Mouse (Mus musculus): Measurements from ENCODE around the gene Rcl1. TPM values are rescaled to one million over a fixed set of nuclear protein-coding genes. Genes with fewer than 3 reads are reported as not detected.

The Rcl1 gene
- polyA plus RNA-seq, 1 experiment from 2014 or later, result 61.5 TPM

DNA sequence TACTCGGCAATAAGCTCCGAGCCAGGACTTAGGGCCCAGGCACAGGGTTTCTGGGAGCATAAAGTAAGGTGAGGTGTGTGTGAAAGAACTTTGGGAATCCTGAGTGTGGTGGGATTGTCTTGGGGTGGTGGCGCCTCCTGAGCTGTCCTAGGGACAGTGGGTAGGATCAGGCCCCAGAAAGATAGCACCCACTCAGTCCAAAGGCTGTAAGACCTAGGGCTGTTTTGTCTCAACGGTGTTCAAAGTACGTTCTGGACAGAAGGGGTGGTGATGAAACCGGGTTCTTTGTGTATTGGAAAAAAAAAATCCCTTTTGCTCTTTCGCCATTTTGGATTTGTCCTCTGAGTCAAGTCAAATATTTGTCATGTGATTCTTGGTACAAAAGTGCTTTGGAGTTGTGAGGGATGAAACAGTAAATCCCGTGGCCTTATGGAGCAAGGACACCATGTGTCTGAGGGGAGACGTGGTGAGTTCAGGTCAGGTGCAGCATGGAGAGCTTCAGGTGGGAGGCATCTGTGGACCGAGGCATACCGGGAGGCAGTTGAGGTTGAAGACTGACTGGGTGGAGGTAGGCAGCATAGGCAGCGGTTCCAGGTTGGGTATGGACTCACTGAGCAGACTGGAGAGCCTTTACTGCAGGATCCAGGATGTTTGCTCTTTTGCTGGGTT lies 25.3 kb downstream of the Rcl1 start:
- ATAC-seq (ENCODE audit: insufficient read depth) (no peak), DNase-seq (no peak)
- no peak for TF ChIP-seq CTCF (IDR thresholded peaks at IDR 0.05; ENCODE audit: low read depth)
- H3K27me3 ChIP-seq (ENCODE audit: insufficient read depth, low read length), result no peaks in the 10 kb centered on the region
- H3K9ac ChIP-seq, result no peak overlapping the region
- WGBS, result 88% methylated on average over 12 of the region's 12 CpGs
- H3K4me2 ChIP-seq, result no peak overlapping the region
- peaks cover 55% of the 10 kb centered on the region for H3K36me3 ChIP-seq (ENCODE audit: insufficient read depth)
- H3K9me3 ChIP-seq (ENCODE audit: low read depth, low read length), result no peaks in the 10 kb centered on the region
- H3K27ac ChIP-seq (ENCODE audit: low read depth), result no peak overlapping the region
- no peak overlapping the region for H3K4me3 ChIP-seq (ENCODE audit: low read depth, low read length)
- no peaks in the 10 kb centered on the region for H3K4me1 ChIP-seq (ENCODE audit: insufficient read depth)

DNA sequence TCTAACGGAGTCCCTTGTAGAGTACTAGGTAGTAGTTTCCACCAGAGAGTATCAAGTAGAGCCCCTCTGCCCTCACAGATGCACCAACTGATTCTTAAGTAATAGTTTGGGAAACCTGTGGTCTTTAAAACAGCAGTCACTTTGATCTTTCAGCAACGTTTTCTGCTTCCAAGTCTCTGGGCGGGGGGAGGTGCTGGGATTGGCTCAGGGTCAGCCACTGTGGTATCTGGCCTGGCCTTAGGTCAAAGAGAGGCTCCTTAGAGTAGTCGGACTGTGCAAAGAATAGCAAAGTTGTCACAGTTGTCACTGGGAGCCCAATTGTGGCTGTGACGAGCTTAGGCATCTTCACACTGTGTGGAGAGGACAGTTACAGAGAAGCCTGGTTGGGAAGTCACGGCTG lies 26.2 kb downstream of the Rcl1 start:
- Histone ChIP-seq H3K9me3 (ENCODE audit: low read depth, low read length) (no peaks in the 10 kb centered on the region), H3K27me3 (ENCODE audit: insufficient read depth, low read length) (no peaks in the 10 kb centered on the region), H3K4me3 (ENCODE audit: low read depth, low read length) (no peak overlapping the region), H3K4me2 (no peak overlapping the region), H3K4me1 (ENCODE audit: insufficient read depth) (no peaks in the 10 kb centered on the region), H3K9ac (no peak overlapping the region), H3K36me3 (ENCODE audit: insufficient read depth) (peaks cover 59% of the 10 kb centered on the region), H3K27ac (ENCODE audit: low read depth) (no peak overlapping the region)
- ATAC-seq (ENCODE audit: insufficient read depth) (no peak), DNase-seq (no peak)
- no peak for TF ChIP-seq CTCF (IDR thresholded peaks at IDR 0.05; ENCODE audit: low read depth)
- 61% methylated on average over 6 of the region's 6 CpGs for WGBS

- H3K4me1 ChIP-seq (ENCODE audit: insufficient read depth), result no peaks in the 10 kb centered on the region
- H3K27me3 ChIP-seq (ENCODE audit: insufficient read depth, low read length), result no peaks in the 10 kb centered on the region
- H3K36me3 ChIP-seq (ENCODE audit: insufficient read depth), result peaks cover 56% of the 10 kb centered on the region
- H3K27ac ChIP-seq (ENCODE audit: low read depth), result no peak overlapping the region
- no peak overlapping the region for H3K9ac ChIP-seq
- DNase-seq (no peak), ATAC-seq (ENCODE audit: insufficient read depth) (no peak)
- no peaks in the 10 kb centered on the region for H3K9me3 ChIP-seq (ENCODE audit: low read depth, low read length)
- no peak for TF ChIP-seq CTCF (IDR thresholded peaks at IDR 0.05; ENCODE audit: low read depth)
- no peak overlapping the region for H3K4me2 ChIP-seq
- 44% methylated on average over 6 of the region's 6 CpGs for WGBS
- H3K4me3 ChIP-seq (ENCODE audit: low read depth, low read length), result no peak overlapping the region
These were observed 27.0 kb downstream of the Rcl1 start for GRCm38 (mm10) chr19:29128217-29128616.

DNA sequence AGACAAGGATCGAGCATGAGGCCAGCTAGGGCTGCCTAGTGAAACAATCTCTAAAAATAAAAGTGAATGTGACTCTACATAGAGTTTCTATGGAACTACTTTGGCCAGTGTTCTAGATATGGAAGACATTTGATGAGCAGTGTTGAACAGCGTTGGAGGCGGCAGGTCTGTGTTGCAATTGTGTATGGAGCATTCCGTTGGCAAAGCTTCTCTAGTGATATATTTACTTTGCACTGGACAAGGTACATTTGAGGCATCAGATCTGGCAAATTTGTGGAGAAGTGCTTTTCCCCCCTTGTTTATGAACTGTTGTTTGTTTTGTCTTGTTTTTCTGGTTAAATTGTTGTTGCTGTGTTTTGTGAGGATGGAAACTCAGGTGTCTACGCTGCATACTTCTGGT lies 28.4 kb downstream of the Rcl1 start:
- WGBS, result 87% methylated on average over 5 of the region's 5 CpGs
- no peak for ATAC-seq (ENCODE audit: insufficient read depth)
- peaks cover 50% of the 10 kb centered on the region for H3K36me3 ChIP-seq (ENCODE audit: insufficient read depth)

GRCm38 (mm10) chr19:29131171-29131570 lies 30.0 kb downstream of the Rcl1 start:
- Histone ChIP-seq H3K27me3 (ENCODE audit: insufficient read depth, low read length) (no peaks in the 10 kb centered on the region), H3K9me3 (ENCODE audit: low read depth, low read length) (no peaks in the 10 kb centered on the region), H3K36me3 (ENCODE audit: insufficient read depth) (peaks cover 61% of the 10 kb centered on the region), H3K4me2 (no peak overlapping the region), H3K4me1 (ENCODE audit: insufficient read depth) (no peaks in the 10 kb centered on the region), H3K9ac (no peak overlapping the region), H3K27ac (ENCODE audit: low read depth) (no peak overlapping the region), H3K4me3 (ENCODE audit: low read depth, low read length) (no peak overlapping the region)
- DNase-seq, result no peak
- no peak for ATAC-seq (ENCODE audit: insufficient read depth)
- WGBS, result 76% methylated on average over 4 of the region's 4 CpGs
- no peak for TF ChIP-seq CTCF (IDR thresholded peaks at IDR 0.05; ENCODE audit: low read depth)

More for the DNA sequence above, 28.4 kb downstream of the Rcl1 start:
- Histone ChIP-seq H3K9me3 (ENCODE audit: low read depth, low read length) (no peaks in the 10 kb centered on the region), H3K9ac (no peak overlapping the region), H3K27me3 (ENCODE audit: insufficient read depth, low read length) (no peaks in the 10 kb centered on the region), H3K4me1 (ENCODE audit: insufficient read depth) (no peaks in the 10 kb centered on the region), H3K27ac (ENCODE audit: low read depth) (no peak overlapping the region), H3K4me2 (no peak overlapping the region), H3K4me3 (ENCODE audit: low read depth, low read length) (no peak overlapping the region)
- no peak for DNase-seq
- TF ChIP-seq CTCF (IDR thresholded peaks at IDR 0.05; ENCODE audit: low read depth), result no peak

DNA sequence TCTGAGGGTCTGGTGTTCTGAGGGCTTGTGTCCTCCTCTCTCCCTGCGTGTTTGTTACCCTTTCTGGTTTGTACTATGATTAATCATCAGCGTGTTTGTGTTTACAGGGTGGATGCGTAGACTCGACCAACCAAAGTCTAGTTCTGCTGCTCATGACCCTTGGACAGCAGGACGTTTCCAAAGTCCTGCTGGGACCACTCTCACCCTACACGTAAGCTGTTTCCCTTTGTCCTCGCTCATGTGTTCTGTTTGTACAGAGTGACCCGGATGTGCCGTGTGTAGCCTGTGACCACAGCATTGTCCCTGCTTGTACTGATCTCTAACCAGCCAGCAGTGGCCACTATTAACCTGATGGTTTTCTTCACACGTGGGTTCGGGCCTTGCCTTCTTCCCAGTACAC lies 33.1 kb downstream of the Rcl1 start:
- TF ChIP-seq CTCF (IDR thresholded peaks at IDR 0.05; ENCODE audit: low read depth), result no peak
- ATAC-seq (ENCODE audit: insufficient read depth) (no peak), DNase-seq (no peak)
- Histone ChIP-seq H3K4me1 (ENCODE audit: insufficient read depth) (no peaks in the 10 kb centered on the region), H3K9ac (no peak overlapping the region), H3K27ac (ENCODE audit: low read depth) (no peak overlapping the region), H3K9me3 (ENCODE audit: low read depth, low read length) (no peaks in the 10 kb centered on the region), H3K27me3 (ENCODE audit: insufficient read depth, low read length) (no peaks in the 10 kb centered on the region), H3K4me2 (no peak overlapping the region), H3K36me3 (ENCODE audit: insufficient read depth) (peaks cover 58% of the 10 kb centered on the region), H3K4me3 (ENCODE audit: low read depth, low read length) (no peak overlapping the region)
- WGBS, result 80% methylated on average over 11 of the region's 11 CpGs

DNA sequence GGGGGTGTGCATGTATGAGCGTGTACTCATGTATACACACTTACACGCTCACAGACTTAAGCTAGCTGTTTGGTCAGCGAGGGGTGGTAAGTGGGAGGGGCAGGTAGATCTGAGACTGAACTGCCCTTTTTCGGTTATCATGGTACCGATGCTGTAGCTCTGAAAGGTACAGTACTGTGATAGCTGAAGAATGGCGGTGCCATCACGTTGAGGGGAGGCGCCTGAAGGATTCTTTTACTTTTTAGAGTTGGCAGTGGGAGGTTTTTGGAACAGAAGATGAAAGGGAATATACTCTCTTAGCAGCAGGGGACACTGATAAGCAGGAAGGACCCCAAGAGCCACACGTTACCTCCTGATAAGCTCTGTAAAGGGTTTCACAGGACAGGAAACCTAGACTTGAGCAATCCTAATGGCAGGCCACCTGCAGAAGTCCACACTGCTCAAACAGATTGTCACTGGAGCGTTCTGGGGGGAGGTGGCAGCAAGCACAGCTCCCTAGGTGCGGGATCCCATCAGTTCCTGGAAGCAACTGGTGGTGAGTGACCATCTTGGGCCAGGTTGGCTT lies 34.1 kb downstream of the Rcl1 start:
- DNase-seq (no peak), ATAC-seq (ENCODE audit: insufficient read depth) (no peak)
- Histone ChIP-seq H3K4me2 (no peak overlapping the region), H3K4me3 (ENCODE audit: low read depth, low read length) (no peak overlapping the region), H3K4me1 (ENCODE audit: insufficient read depth) (no peaks in the 10 kb centered on the region), H3K27ac (ENCODE audit: low read depth) (no peak overlapping the region), H3K9ac (no peak overlapping the region), H3K9me3 (ENCODE audit: low read depth, low read length) (no peaks in the 10 kb centered on the region), H3K36me3 (ENCODE audit: insufficient read depth) (peaks cover 50% of the 10 kb centered on the region), H3K27me3 (ENCODE audit: insufficient read depth, low read length) (no peaks in the 10 kb centered on the region)
- TF ChIP-seq CTCF (IDR thresholded peaks at IDR 0.05; ENCODE audit: low read depth), result no peak
- 77% methylated on average over 11 of the region's 11 CpGs for WGBS
